Mouse (Mus musculus): ENCODE data around the gene Phactr3.
"Not testable (repeated sequence)": the region's sequence is repeated elsewhere in the genome, so short reads cannot be mapped to it uniquely, and the experiment has no call there.

Gene Phactr3

GRCm38 (mm10) chr2:178118801-178119560 is at the start of gene Phactr3:
Gene Phactr3 (plus strand): TSS chr2:178118975.
- peak; percentile 26 to 32 for DNase-seq

GRCm38 (mm10) chr2:178078166-178078717 is 40.5 kb upstream of the Phactr3 start, which contains the start of gene Zfp931:
Gene Zfp931 (minus strand): TSS chr2:178078476.
- not testable (repeated sequence) for DNase-seq

- DNase-seq, result no peak
Measured at GRCm38 (mm10) chr2:178089586-178089985, 29.2 kb upstream of the Phactr3 start.

GRCm38 (mm10) chr2:178098021-178098420 is 20.8 kb upstream of the Phactr3 start:
- peak; percentile 64 to 68 for DNase-seq

GRCm38 (mm10) chr2:178101957-178102356 is 16.8 kb upstream of the Phactr3 start:
- DNase-seq, result peak; percentile 70 to 73

GRCm38 (mm10) chr2:178117946-178118345 is 829 bp upstream of the Phactr3 start:
- peak; percentile 72 to 77 for DNase-seq

DNA sequence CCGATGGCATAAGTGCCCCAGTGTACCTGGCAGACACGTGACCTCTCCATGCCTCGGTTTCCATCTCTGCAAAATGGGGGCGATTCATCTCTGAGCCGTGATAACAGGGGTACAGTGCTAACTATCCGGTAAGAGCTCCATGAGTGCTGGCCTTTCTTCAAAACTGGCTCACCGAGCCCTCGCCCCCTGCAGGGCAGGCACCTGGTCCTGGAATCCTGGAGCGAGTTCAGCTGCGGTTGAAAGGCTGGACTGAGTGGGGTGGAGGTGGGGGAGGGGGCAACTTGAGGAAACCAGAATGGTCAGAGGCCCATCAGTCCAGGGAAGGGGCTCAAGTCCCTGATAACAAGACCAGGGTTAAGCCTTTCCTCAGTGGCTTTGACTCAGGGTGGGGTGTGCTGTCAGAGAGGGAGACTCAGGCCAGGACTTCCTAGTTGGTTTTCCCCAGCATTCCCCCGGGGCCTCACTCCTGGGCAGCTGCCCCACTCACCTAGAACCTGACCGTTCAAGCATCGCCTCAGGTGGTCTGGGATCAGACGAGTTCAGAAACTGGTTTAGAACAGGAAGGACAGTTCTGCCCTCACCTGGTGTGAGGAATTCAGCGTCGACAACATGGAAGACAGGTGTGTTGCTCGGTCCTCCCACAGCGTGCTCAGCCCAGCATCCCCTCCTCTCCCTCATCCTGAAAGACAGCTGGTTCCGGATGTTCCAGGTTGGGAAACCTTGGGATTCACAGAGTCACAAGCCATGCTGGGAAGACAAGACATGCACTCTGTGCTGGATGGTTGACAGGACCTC is 983 bp downstream of the Phactr3 start:
- DNase-seq, result peak; percentile 18 to 38

DNA sequence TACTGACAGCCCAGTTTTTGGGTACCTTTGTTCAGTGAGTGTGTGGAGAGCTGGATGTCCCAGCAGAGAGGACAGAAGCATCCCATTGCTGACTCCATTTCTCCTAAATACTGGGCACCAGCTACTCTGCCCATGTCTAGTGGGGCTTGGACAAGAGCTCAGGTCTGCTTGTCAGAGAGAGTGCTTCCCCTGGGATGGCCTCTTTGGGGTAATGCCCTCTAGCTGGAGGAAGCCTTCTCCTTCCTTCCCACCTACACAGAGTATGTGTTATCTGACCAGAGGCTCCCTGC is 1.5 kb downstream of the Phactr3 start:
- no peak for DNase-seq

DNA sequence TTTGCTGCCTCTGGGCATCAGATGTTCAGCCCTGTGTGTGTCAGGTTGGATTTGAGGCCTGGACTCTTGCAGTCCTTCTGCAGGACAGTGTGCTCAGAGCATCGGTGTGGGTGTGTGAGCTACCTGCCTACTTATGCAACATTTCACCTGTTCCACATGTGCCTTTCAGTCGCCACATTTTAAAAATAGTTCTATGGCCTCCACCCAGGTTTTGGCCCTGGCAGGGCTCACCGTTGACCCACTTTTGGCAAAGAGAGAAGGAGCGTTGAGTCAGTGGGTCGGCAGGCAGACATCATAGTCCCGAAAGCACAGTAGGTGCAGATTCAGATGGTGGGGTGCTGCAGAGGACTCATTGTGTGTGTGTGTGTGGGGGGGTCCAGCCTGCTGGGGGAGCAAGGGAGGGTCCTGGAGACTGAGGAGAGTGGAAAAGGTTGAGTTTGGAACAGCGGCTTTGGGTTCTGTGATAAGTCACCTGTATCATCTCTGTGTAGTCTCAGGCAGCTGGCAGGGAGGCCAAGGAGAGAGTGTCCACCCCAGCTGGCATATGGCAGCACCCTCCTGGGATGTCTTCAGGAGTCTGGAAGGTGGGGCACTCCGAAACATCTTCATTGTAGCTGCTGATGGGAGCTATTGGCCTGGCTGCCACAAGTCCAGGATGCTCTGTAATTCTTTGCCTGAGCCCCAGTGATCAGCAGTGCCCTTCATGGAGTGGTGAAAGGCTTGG is 2.0 kb downstream of the Phactr3 start:
- DNase-seq, result no peak

GRCm38 (mm10) chr2:178121375-178121688 is 2.6 kb downstream of the Phactr3 start:
- DNase-seq, result no peak

DNA sequence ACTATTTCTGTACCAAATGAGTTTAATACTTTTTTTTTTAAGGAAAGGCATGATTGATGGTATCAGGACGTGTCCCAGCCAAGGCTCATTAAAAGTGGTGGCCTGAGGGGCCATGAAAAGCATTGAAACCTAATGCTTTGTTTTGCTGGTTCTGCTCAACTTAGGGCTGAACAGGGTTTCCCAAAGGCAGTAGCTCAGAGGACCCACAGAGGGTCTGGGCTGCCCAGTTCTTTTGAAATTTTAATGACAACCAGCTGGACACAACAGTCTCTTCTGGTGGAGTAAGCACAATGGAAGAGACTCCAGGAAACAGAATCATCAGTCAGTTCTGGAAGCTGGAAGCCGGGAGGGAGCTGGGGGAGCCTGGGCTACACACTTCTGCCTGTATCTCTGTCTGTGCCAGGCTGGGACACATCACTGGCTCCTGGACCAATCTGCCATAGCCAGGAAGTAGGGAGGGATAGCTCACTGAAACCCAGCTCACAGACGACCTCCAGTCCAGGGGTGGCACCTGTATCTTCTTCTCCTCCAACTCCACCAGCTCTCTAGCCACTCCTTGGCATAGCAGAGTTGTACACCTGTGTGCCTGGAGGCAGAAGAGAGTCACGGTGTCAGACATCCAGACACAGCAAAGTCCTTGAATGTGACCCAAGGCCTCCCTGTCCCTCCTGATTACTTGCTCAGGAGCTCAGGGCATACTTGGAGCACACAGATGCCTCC is 3.3 kb downstream of the Phactr3 start:
- no peak for DNase-seq

DNA sequence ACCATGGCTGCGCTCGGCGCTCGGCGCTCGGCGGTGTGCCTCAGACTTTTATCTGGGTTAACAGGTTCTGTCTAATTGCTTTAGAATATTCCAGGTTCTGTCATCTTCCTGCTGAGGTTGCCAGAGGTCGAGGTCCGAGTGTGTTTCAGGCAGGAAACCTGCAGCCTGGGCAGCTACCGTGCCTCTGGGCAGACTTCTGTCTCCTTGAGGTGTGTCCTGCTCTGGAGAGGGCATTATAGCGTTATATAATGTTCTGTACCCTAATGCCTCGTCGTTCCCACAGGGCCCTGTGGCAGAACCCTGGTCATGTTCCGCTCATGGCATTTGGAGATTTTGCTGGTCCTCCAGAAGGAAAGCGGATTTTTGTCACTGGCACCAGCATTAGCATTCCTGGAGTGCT is 4.7 kb downstream of the Phactr3 start:
- no peak for DNase-seq

GRCm38 (mm10) chr2:178125427-178125826 is 6.7 kb downstream of the Phactr3 start:
- no peak for DNase-seq

- no peak for DNase-seq
Measured at GRCm38 (mm10) chr2:178126041-178126820, 7.5 kb downstream of the Phactr3 start.

GRCm38 (mm10) chr2:178128594-178128993 is 9.8 kb downstream of the Phactr3 start:
- DNase-seq, result no peak

- no peak for DNase-seq
Measured at GRCm38 (mm10) chr2:178129161-178129560, 10.4 kb downstream of the Phactr3 start.

DNA sequence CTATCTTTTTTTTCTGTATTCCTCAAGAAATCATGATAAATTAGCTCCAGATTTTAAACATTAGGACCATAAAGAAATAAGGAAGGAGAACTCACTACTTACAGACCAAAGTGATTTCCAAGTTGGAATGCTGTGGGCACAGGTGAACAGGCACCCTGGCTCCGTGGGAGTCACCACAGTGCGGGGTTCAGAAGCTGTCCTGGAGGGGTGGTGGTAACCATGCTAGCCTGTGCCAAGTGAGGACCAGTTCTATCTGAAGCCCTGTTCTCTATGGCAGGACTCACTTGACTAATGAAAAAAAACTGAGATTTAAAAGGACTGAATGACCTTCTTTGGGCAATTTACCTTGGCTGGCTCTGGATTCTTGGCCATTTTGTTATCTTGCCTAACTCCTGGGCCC is 10.9 kb downstream of the Phactr3 start:
- DNase-seq, result no peak

- no peak for DNase-seq
Measured at GRCm38 (mm10) chr2:178130536-178130935, 11.8 kb downstream of the Phactr3 start.

DNA sequence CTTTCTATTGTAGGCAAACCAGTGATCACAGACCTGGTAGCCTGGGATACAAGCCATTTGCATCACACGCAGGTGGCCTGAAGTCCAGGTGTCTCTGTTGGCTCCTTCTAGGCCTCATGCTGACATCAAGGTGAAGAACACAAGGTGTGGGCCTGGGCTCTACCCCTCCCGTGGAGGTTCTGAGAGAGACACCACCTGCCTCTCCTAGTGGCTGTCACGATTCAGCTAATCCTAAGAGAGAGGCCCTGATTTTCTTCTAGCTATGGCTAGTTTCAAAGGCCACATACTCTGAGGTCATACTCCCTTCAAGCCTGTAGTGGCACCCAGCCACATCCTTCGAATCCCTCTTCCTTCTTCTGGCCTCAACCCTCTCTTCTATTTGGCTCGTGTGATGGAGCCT is 12.2 kb downstream of the Phactr3 start:
- no peak for DNase-seq

DNA sequence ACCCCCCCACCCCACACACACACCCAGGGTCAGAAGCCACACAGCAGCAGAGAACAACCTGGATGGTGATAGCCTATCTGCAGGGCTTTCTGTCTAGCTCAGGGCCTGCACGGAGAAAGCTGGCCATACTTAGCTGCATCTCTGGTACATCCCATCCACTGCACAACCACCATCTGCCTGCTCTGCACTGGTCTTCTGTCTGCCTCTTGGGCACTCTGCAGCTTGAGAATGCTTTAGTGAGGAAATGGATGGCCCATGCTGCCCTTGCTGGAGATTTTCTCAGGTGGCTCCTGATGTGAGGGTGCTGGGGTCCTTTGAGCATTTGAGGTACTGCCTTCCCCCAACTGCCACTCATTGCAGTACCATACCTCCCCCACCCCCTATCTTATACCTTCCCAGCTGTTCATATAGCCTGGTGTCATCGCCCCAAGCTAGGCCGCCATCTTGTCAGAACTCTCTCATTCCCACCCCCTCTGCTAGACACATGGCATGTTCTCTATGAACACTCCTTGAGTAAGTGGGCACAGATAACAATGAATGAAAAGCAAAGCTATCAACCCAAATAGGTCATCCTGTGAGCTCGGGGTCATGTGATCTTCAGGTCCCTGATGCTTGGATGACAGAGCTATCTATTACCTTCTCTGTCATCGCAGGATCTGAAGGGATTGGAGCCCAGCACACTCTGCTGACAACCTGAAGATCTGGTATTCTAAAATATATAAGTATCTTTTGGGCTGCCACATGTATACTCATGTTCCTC is 13.0 kb downstream of the Phactr3 start:
- no peak for DNase-seq

DNA sequence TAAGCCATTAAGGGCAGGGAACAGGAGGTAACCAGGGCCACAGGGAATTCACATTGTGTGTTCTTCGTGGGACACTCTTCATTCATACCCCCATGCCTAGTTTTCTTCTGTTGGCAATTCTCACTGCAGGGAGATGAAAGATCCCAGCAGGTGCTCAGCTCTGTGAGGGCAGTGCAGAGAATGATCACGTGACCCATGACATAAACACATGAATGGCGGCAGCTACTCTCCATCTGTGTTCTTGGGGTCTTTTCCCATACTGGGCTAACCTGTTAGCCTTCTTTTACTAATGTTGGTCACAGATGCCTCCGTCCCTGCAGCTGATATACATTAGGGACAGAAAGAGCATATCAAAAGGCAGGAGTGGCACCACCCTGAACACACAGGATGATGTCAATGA is 16.9 kb downstream of the Phactr3 start:
- no peak for DNase-seq
